In the genomic region with DNA sequence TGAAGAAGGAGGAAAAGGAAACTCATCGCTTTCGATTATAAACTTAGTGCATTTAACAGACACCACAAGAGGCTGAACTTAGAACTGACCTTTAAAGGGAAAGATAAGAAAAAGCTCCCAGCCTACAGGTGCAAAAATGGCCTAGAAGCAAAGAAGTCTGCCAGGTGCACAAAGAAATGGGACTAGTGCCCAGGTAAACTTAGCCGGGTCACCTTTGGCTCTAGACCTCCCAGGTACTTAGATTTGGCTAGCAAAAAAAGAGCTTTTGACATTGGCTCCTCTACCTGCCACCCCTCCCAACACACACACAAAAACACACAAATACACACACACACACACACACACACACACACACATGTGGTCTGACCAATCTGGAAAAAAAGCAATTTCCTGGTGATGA, we compare ENCODE assay signal across 24 mouse cellular contexts. TPM values are rescaled to one million over a fixed set of nuclear protein-coding genes. Genes with fewer than 3 reads are reported as not detected.
DNase-seq lines count a peak whose midpoint lies in the region; ATAC-seq and TF ChIP-seq lines count a peak whose summit lies in the region.
"Had no signal": no experiment of that assay in that cellular context is flagged by ENCODE, and none has a peak within 500 bp of the region (broad histone marks: within the 10 kb centered on the region; RNA-seq: fewer than 3 reads in every experiment).

No protein-coding gene starts in this region.

- ATAC-seq in hindbrain, embryonic 16.5 days, result no peak
- ATAC-seq: CD4-positive, CD25-positive, alpha-beta regulatory T cell, adult 4 months; forebrain, embryonic 14.5 days; forebrain, postnatal 0 days had no signal

- H3K4me2 ChIP-seq in hindbrain, embryonic 16.5 days (ENCODE audit: low read length), result no peak overlapping the region
- H3K4me2 ChIP-seq: embryonic facial prominence, embryonic 12.5 days; embryonic facial prominence, embryonic 15.5 days; hindbrain, embryonic 12.5 days; hindbrain, embryonic 15.5 days had no signal

- no peaks in the 10 kb centered on the region for H3K27me3 ChIP-seq in kidney, adult 2 months (replicated peaks; ENCODE audit: control insufficient read depth, insufficient read depth, low read length)
- H3K27me3 ChIP-seq in small intestine, adult 2 months (ENCODE audit: control insufficient read depth, insufficient read depth, low read length), result no peaks in the 10 kb centered on the region
- no peaks in the 10 kb centered on the region for H3K27me3 ChIP-seq in hindbrain, embryonic 16.5 days (replicated peaks; ENCODE audit: control insufficient read depth, insufficient read depth, low read length)
- H3K27me3 ChIP-seq: embryonic facial prominence, embryonic 12.5 days; embryonic facial prominence, embryonic 15.5 days; hindbrain, embryonic 12.5 days; hindbrain, embryonic 15.5 days had no signal

- no peaks in the 10 kb centered on the region for H3K9me3 ChIP-seq in hindbrain, embryonic 16.5 days (ENCODE audit: control insufficient read depth, low read length)
- H3K9me3 ChIP-seq: embryonic facial prominence, embryonic 12.5 days; embryonic facial prominence, embryonic 15.5 days; heart, embryonic 10.5 days; hindbrain, embryonic 12.5 days; hindbrain, embryonic 15.5 days had no signal

- no peak for TF ChIP-seq CTCF in kidney, adult 2 months (conservative IDR thresholded peaks at IDR 0.05; ENCODE audit: insufficient read depth, insufficient read length, low read depth, low read length)
- TF ChIP-seq CTCF in small intestine, adult 2 months (IDR thresholded peaks at IDR 0.05; ENCODE audit: extremely low read depth, insufficient read length, insufficient replicate concordance, low read depth, low read length), result no peak

- no peak overlapping the region for H3K4me3 ChIP-seq in kidney, adult 2 months (ENCODE audit: insufficient read depth, low read depth, low read length)
- H3K4me3 ChIP-seq in small intestine, adult 2 months (ENCODE audit: low read depth, low read length), result no peak overlapping the region
- H3K4me3 ChIP-seq in hindbrain, embryonic 16.5 days (ENCODE audit: low read length), result no peak overlapping the region
- H3K4me3 ChIP-seq: embryonic facial prominence, embryonic 12.5 days; embryonic facial prominence, embryonic 15.5 days; gastrocnemius, adult 2 months; heart, adult 2 months; heart, embryonic 10.5 days; hindbrain, embryonic 12.5 days; hindbrain, embryonic 15.5 days had no signal

- H3K36me3 ChIP-seq in kidney, adult 2 months (ENCODE audit: control insufficient read depth, insufficient read depth, low read length), result no peaks in the 10 kb centered on the region
- no peaks in the 10 kb centered on the region for H3K36me3 ChIP-seq in small intestine, adult 2 months (ENCODE audit: control insufficient read depth, insufficient read depth, low read length)
- no peaks in the 10 kb centered on the region for H3K36me3 ChIP-seq in hindbrain, embryonic 16.5 days (ENCODE audit: control insufficient read depth, insufficient read depth, low read length)
- H3K36me3 ChIP-seq: embryonic facial prominence, embryonic 12.5 days; embryonic facial prominence, embryonic 15.5 days; heart, embryonic 10.5 days; hindbrain, embryonic 12.5 days; hindbrain, embryonic 15.5 days had no signal

- no peak overlapping the region for H3K27ac ChIP-seq in kidney, adult 2 months (ENCODE audit: insufficient read depth, low read depth, low read length)
- H3K27ac ChIP-seq in small intestine, adult 2 months (ENCODE audit: insufficient read depth, low read depth, low read length), result peak overlapping the region; percentile 85
- H3K27ac ChIP-seq in hindbrain, embryonic 16.5 days (ENCODE audit: low read depth, low read length), result no peak overlapping the region
- H3K27ac ChIP-seq: embryonic facial prominence, embryonic 12.5 days; embryonic facial prominence, embryonic 15.5 days; gastrocnemius, adult 2 months; heart, adult 2 months; heart, embryonic 10.5 days; hindbrain, embryonic 12.5 days; hindbrain, embryonic 15.5 days had no signal

- DNase-seq in kidney, adult 2 months, result peak; percentile 28
- DNase-seq in kidney, adult 18-20 months, result no peak
- DNase-seq in lung, postnatal 25 days (ENCODE audit: low spot score), result peak; percentile 5
- DNase-seq in lung, postnatal 14 days, result no peak
- peak; percentile 63 for DNase-seq in large intestine, adult 2 months (ENCODE audit: low read depth, low spot score)
- DNase-seq: adrenal gland, adult 2 months; adrenal gland, postnatal 14 days; cerebellum, adult 11 months; cerebellum, adult 2 months; cerebellum, adult 9-11 months; cerebellum, postnatal 25 days; forebrain, postnatal 0 days; gastrocnemius, adult 2 months; gastrocnemius, postnatal 14 days; heart, adult 2 months had no signal

- H3K4me1 ChIP-seq in kidney, adult 2 months (ENCODE audit: control insufficient read depth, insufficient read depth, low read length), result no peaks in the 10 kb centered on the region; the same call in 1 of the 2 replicates
- peaks cover 12% of the 10 kb centered on the region for H3K4me1 ChIP-seq in small intestine, adult 2 months (ENCODE audit: control insufficient read depth, insufficient read depth, insufficient read length, low read length)
- peaks cover 6% of the 10 kb centered on the region for H3K4me1 ChIP-seq in hindbrain, embryonic 16.5 days (ENCODE audit: control insufficient read depth, insufficient read depth, low read depth, low read length)

- WGBS in kidney, adult 2 months, result 76% methylated on average over 3 of the region's 3 CpGs
- 33% methylated on average over 3 of the region's 3 CpGs for WGBS in large intestine, adult 2 months
- 13% methylated on average over 3 of the region's 3 CpGs for WGBS in small intestine, adult 2 months
- WGBS in hindbrain, embryonic 16.5 days, result 96% methylated on average over 3 of the region's 3 CpGs

- TF ChIP-seq POLR2A in kidney, adult 2 months (IDR thresholded peaks at IDR 0.05; ENCODE audit: low read depth, low read length), result no peak
- no peak for TF ChIP-seq POLR2A in small intestine, adult 2 months (IDR thresholded peaks at IDR 0.05; ENCODE audit: low read depth, low read length)

- H3K9ac ChIP-seq in hindbrain, embryonic 16.5 days (ENCODE audit: low read depth, low read length), result no peak overlapping the region
- H3K9ac ChIP-seq: embryonic facial prominence, embryonic 12.5 days; embryonic facial prominence, embryonic 15.5 days; forebrain, postnatal 0 days; hindbrain, embryonic 12.5 days; hindbrain, embryonic 15.5 days had no signal

RNA-seq across cellular contexts. Expression of a gene that starts 44.7 kb away (rescaled TPM):
- 10.2 and 12.9 TPM in 2 replicates for polyA plus RNA-seq in kidney, adult 2 months (2012; rRNA removed)
- polyA plus RNA-seq in large intestine, adult 2 months (2012; rRNA removed), result 4.7 and 9.8 TPM in 2 replicates
- 3.8 and 7.7 TPM in 2 replicates for polyA plus RNA-seq in small intestine, adult 2 months (2012; rRNA removed)
- polyA plus RNA-seq in hindbrain, embryonic 16.5 days (2015; fragmentation: Nextera tagmentation; extraction: Ambion mirVana), result 42.5 and 43.8 TPM in 2 replicates

Comparison
In these comparisons a context has a peak if more than half of its experiments do, and no peak if none do; other contexts are left out.
1. DNase-seq: peak in kidney, adult 2 months (single experiment), lung, postnatal 25 days (single experiment) and large intestine, adult 2 months (single experiment); none in kidney, adult 18-20 months (single experiment) and lung, postnatal 14 days (single experiment).